ENCODE assay signal across 10 mouse cellular contexts in the genomic region with DNA sequence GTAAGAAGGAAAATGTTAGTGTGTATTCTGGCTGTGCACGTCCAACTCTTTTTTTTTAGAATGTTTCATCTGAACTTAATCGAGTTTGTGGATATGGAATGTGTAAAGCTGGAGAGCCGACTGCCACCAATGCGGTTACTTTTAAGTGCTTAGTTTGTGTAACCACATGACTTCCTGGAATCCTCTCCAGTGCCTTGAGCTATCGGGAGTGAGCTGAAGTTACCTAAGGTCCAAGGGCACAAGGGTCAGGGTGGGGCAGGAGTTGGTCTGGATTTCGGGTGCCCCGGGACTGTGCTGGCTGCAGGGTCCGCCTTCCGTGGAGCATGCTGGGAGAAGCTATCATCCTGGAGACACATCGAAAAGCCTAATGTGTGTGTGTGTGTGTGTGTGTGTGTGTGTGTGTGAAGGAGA. TPM values are rescaled to one million over a fixed set of nuclear protein-coding genes. Genes with fewer than 3 reads are reported as not detected.
DNase-seq lines count a peak whose midpoint lies in the region; ATAC-seq and TF ChIP-seq lines count a peak whose summit lies in the region.
"Had no signal": no experiment of that assay in that cellular context is flagged by ENCODE, and none has a peak within 500 bp of the region (broad histone marks: within the 10 kb centered on the region; RNA-seq: fewer than 3 reads in every experiment).

No protein-coding gene starts in this region.

- H3K4me2 ChIP-seq in heart, embryonic 13.5 days, result peak overlapping the region; percentile 30; the same call in 1 of the 2 replicates
- peak overlapping the region; percentile 52 for H3K4me2 ChIP-seq in intestine, postnatal 0 days (replicated peaks; ENCODE audit: low read depth)
- H3K4me2 ChIP-seq in kidney, embryonic 16.5 days (replicated peaks; ENCODE audit: low read depth, low read length), result no peak overlapping the region

- no peak for DNase-seq in heart, postnatal 25 days (ENCODE audit: low spot score)
- peak; percentile 59 for DNase-seq in thymus, postnatal 14 days
- DNase-seq in frontal cortex, postnatal 14 days (ENCODE audit: low spot score in 2 of 2), result no peak
- no peak for DNase-seq in adrenal gland, postnatal 25 days
- DNase-seq: kidney, postnatal 14 days had no signal

- H3K4me3 ChIP-seq in heart, embryonic 13.5 days, result peak overlapping the region; percentile 13; the same call in 1 of the 2 replicates
- H3K4me3 ChIP-seq in intestine, postnatal 0 days (ENCODE audit: low read depth, low read length), result peak overlapping the region; percentile 21
- peak overlapping the region; percentile 81 for H3K4me3 ChIP-seq in macrophage (ENCODE audit: inconsistent target)
- H3K4me3 ChIP-seq in kidney, embryonic 16.5 days (ENCODE audit: low read length), result no peak overlapping the region

- no peak for ATAC-seq in heart, embryonic 13.5 days (ENCODE audit: extremely low read depth, insufficient number of reproducible peaks, low FRiP score, low TSS enrichment)
- 0 out of 2 replicates have a peak, but pooled peaks have one; percentile 31 for ATAC-seq in intestine, postnatal 0 days
- ATAC-seq in kidney, embryonic 16.5 days (ENCODE audit: low FRiP score, low TSS enrichment), result no peak

- no peak overlapping the region for H3K27ac ChIP-seq in heart, embryonic 13.5 days (replicated peaks)
- H3K27ac ChIP-seq in intestine, postnatal 0 days (ENCODE audit: low read depth, low read length), result no peak overlapping the region
- H3K27ac ChIP-seq in macrophage, result peak overlapping the region; percentile 99
- no peak overlapping the region for H3K27ac ChIP-seq in kidney, embryonic 16.5 days (ENCODE audit: low read length)

- H3K27me3 ChIP-seq in heart, embryonic 13.5 days (replicated peaks), result no peaks in the 10 kb centered on the region
- no peaks in the 10 kb centered on the region for H3K27me3 ChIP-seq in intestine, postnatal 0 days (replicated peaks; ENCODE audit: control insufficient read depth, insufficient read depth, low read length)
- no peaks in the 10 kb centered on the region for H3K27me3 ChIP-seq in kidney, embryonic 16.5 days (ENCODE audit: insufficient read depth, low read length)

- TF ChIP-seq CTCF in intestine, postnatal 0 days (IDR thresholded peaks at IDR 0.05; ENCODE audit: low read depth), result no peak

- H3K79me2 ChIP-seq in macrophage (ENCODE audit: inconsistent target), result peaks cover 86% of the 10 kb centered on the region

- H3K36me3 ChIP-seq in heart, embryonic 13.5 days, result no peaks in the 10 kb centered on the region
- H3K36me3 ChIP-seq in intestine, postnatal 0 days (ENCODE audit: control insufficient read depth, insufficient read depth), result no peaks in the 10 kb centered on the region
- no peaks in the 10 kb centered on the region for H3K36me3 ChIP-seq in macrophage (ENCODE audit: inconsistent target)
- no peaks in the 10 kb centered on the region for H3K36me3 ChIP-seq in kidney, embryonic 16.5 days (ENCODE audit: insufficient read depth, low read length)

- no peaks in the 10 kb centered on the region for H3K9me3 ChIP-seq in heart, embryonic 13.5 days
- H3K9me3 ChIP-seq in intestine, postnatal 0 days (ENCODE audit: control insufficient read depth), result no peaks in the 10 kb centered on the region
- H3K9me3 ChIP-seq in kidney, embryonic 16.5 days (ENCODE audit: low read length), result no peaks in the 10 kb centered on the region

- H3K9ac ChIP-seq in heart, embryonic 13.5 days, result no peak overlapping the region
- no peak overlapping the region for H3K9ac ChIP-seq in intestine, postnatal 0 days (ENCODE audit: low read depth, low read length)
- no peak overlapping the region for H3K9ac ChIP-seq in kidney, embryonic 16.5 days (replicated peaks; ENCODE audit: low read length)

- peaks cover 12% of the 10 kb centered on the region for H3K4me1 ChIP-seq in heart, embryonic 13.5 days
- H3K4me1 ChIP-seq in intestine, postnatal 0 days (replicated peaks; ENCODE audit: control insufficient read depth, insufficient read depth, low read length), result 0 out of 2 replicates have a peak, but pooled peaks cover 6% of the 10 kb centered on the region
- no peaks in the 10 kb centered on the region for H3K4me1 ChIP-seq in kidney, embryonic 16.5 days (ENCODE audit: insufficient read depth, low read length)

- intact Hi-C loops in heart, postnatal 25 days (cut with DNase I), result no loop called here

- WGBS in heart, embryonic 13.5 days, result 54% methylated on average over 10 of the region's 10 CpGs
- WGBS in intestine, postnatal 0 days, result 51% methylated on average over 10 of the region's 10 CpGs
- 0% methylated on average over 6 of the region's 10 CpGs for WGBS in macrophage (ENCODE audit: missing documents)
- 74% methylated on average over 10 of the region's 10 CpGs for WGBS in kidney, embryonic 16.5 days

RNA-seq across cellular contexts. Expression of a gene that starts 47.9 kb away (rescaled TPM):
- 24.5 and 29.1 TPM in 2 replicates for polyA plus RNA-seq in heart, embryonic 13.5 days (2015; fragmentation: Nextera tagmentation; extraction: Ambion mirVana)
- total RNA-seq in heart, postnatal 25 days (2021), result 10 to 100 TPM; 12.9 to 13.0 TPM
- 59.3 and 67.6 TPM in 2 replicates for polyA plus RNA-seq in intestine, postnatal 0 days (2015; fragmentation: Nextera tagmentation; extraction: Ambion mirVana)
- total RNA-seq in macrophage (2018; cell fraction: chromatin; rRNA removed), result 1,000 to 10,000 TPM in 11 of 26 experiments, 100 to 1,000 TPM in 15; 310 to 1,734 (median 948) TPM
- total RNA-seq in macrophage (2018; cell fraction: cytosol; rRNA removed), result 1,000 to 10,000 TPM in 4 of 26 experiments, 100 to 1,000 TPM in 22; 554 to 1,295 (median 783) TPM
- total RNA-seq in macrophage (2018; cell fraction: nucleus; rRNA removed), result 1,000 to 10,000 TPM in 4 of 26 experiments, 100 to 1,000 TPM in 22; 371 to 1,198 (median 818) TPM
- 571 to 1,239 TPM (median 1,135 TPM) in 3 replicates for polyA plus RNA-seq in macrophage (2018)
- 8.9 and 11.1 TPM in 2 replicates for total RNA-seq in adrenal gland, postnatal 25 days (2021)
- 20.6 and 23.4 TPM in 2 replicates for polyA plus RNA-seq in kidney, embryonic 16.5 days (2015; fragmentation: Nextera tagmentation; extraction: Ambion mirVana)

RNA-seq across cellular contexts. Expression of a gene that starts 48.1 kb away (rescaled TPM):
- 0.11 TPM in 1 of 2 replicates, not detected in the other for polyA plus RNA-seq in heart, embryonic 13.5 days (2015; fragmentation: Nextera tagmentation; extraction: Ambion mirVana)
- total RNA-seq in heart, postnatal 25 days (2021), result not detected
- polyA plus RNA-seq in intestine, postnatal 0 days (2015; fragmentation: Nextera tagmentation; extraction: Ambion mirVana), result not detected in 2 replicates
- 10 to 100 TPM in 7 of 26 experiments, 1 to 10 TPM in 9, under 1 TPM in 4, not detected in 6; 0.43 to 19.7 (median 5.4) TPM for total RNA-seq in macrophage (2018; cell fraction: chromatin; rRNA removed)
- 1 to 10 TPM in 8 of 26 experiments, under 1 TPM in 15, not detected in 3; 0.05 to 7.4 (median 0.55) TPM for total RNA-seq in macrophage (2018; cell fraction: cytosol; rRNA removed)
- 10 to 100 TPM in 6 of 26 experiments, 1 to 10 TPM in 12, under 1 TPM in 7, not detected in 1; 0.25 to 24.3 (median 3.4) TPM for total RNA-seq in macrophage (2018; cell fraction: nucleus; rRNA removed)
- 0.06 to 0.11 TPM in 2 of 3 replicates, not detected in the other for polyA plus RNA-seq in macrophage (2018)
- not detected in 2 replicates for total RNA-seq in adrenal gland, postnatal 25 days (2021)
- polyA plus RNA-seq in kidney, embryonic 16.5 days (2015; fragmentation: Nextera tagmentation; extraction: Ambion mirVana), result not detected in 2 replicates
- total RNA-seq: midbrain, postnatal 0 days had no signal
- polyA plus RNA-seq: midbrain, postnatal 0 days had no signal
